Mouse (Mus musculus): ENCODE results near the gene Gm49322. TPM values are rescaled to one million over a fixed set of nuclear protein-coding genes. Genes with fewer than 3 reads are reported as not detected.
"Not testable (repeated sequence)": the region's sequence is repeated elsewhere in the genome, so short reads cannot be mapped to it uniquely, and the experiment has no call there.

The Gm49322 gene
- polyA plus RNA-seq, 1 experiment from 2014 or later: 2.1 TPM

DNA sequence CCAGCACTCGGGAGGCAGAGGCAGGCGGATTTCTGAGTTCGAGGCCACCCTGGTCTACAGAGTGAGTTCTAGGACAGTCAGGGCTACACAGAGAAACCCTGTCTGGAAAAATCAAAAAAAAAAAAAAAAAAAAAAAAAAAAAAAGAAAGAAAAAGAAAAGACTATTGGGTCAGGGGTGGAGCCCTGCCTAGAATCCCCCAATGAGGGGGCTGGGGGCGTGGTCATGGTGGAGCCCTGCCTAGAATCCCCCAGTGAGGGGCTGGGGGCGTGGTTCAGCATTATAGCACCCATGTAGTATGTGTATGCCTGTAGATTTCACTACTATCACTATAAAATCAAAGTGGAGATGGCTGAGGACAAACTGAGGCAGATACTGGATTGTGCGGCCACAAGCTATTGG lies 44.1 kb downstream of the Gm49322 start:
- not testable (repeated sequence) for H3K27me3 ChIP-seq (ENCODE audit: control insufficient read depth, insufficient read depth, low read length); H3K9me3 ChIP-seq (ENCODE audit: control insufficient read depth, low read length); H3K4me3 ChIP-seq (ENCODE audit: low read depth, low read length); H3K27ac ChIP-seq (replicated peaks; ENCODE audit: low read depth, low read length); H3K4me1 ChIP-seq (ENCODE audit: control insufficient read depth, insufficient read depth, low read length); DNase-seq (ENCODE audit: low spot score); H3K4me2 ChIP-seq (ENCODE audit: low read depth, severe bottlenecking); H3K9ac ChIP-seq (ENCODE audit: low read length); H3K36me3 ChIP-seq (ENCODE audit: control insufficient read depth, insufficient read depth, low read length); ATAC-seq (ENCODE audit: insufficient number of reproducible peaks, low FRiP score, low TSS enrichment, low read depth)
- WGBS: 81% methylated on average over 6 of the region's 6 CpGs

DNA sequence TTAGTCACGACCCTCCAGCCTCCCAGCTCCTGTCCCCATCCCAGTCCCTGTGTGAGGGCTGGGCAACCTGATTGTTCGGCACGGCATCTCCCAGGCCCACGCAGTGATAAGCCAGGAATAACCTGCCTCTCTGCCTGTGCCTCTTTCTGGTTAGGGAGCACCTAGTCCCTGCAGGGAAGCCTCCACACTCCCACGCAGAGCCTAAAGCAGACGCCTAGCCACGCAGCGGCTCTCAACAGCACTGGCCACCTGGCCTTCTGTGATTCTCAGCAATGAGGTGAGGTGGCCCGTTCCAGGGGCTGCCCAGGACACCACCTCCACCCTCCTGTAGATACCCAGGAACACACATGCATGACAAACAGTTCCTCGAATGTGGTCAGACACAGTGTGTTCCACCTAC lies 44.6 kb downstream of the Gm49322 start:
- no peak overlapping the region for H3K4me2 ChIP-seq (ENCODE audit: low read depth, severe bottlenecking)
- peaks cover 7% of the 10 kb centered on the region for H3K4me1 ChIP-seq (ENCODE audit: control insufficient read depth, insufficient read depth, low read length)
- H3K9me3 ChIP-seq (ENCODE audit: control insufficient read depth, low read length): no peaks in the 10 kb centered on the region
- no peak for ATAC-seq (ENCODE audit: insufficient number of reproducible peaks, low FRiP score, low TSS enrichment, low read depth)
- no peak overlapping the region for H3K27ac ChIP-seq (replicated peaks; ENCODE audit: low read depth, low read length)
- no peaks in the 10 kb centered on the region for H3K27me3 ChIP-seq (ENCODE audit: control insufficient read depth, insufficient read depth, low read length)
- no peak overlapping the region for H3K4me3 ChIP-seq (ENCODE audit: low read depth, low read length)
- no peak overlapping the region for H3K9ac ChIP-seq (ENCODE audit: low read length)
- no peak for DNase-seq (ENCODE audit: low spot score)
- peaks cover 5% of the 10 kb centered on the region for H3K36me3 ChIP-seq (ENCODE audit: control insufficient read depth, insufficient read depth, low read length)
- WGBS: 90% methylated on average over 10 of the region's 10 CpGs

DNA sequence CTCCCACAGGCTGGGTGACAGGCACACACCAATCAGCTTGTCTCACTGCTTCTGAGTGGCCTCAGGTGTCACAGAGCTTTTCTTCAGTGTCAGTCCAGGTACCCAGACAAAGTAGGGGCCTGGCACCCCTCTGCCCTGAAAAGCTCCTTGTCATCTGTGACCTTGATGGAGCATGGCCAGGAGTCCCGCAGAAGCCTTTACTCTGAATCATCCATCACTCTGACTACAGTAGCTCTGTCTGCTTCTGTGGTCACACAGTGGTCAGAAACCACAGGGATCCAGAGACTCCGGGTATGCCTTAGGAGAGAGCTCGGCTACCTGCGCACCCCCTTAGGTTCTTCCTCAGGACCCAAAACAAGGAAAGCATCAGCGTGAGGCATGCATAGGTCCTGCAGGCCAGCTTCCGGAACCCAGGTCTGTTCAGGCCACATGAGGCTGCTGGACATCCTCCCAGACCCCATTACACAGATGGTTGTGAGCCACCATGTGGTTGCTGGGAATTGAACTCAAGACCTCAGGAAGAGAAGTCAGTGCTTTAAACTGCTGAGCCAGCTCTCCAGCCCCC lies 47.4 kb downstream of the Gm49322 start:
- 88% methylated on average over 6 of the region's 6 CpGs for WGBS
- no peak overlapping the region for H3K4me3 ChIP-seq (ENCODE audit: low read depth, low read length)
- peaks cover 9% of the 10 kb centered on the region for H3K4me1 ChIP-seq (ENCODE audit: control insufficient read depth, insufficient read depth, low read length)

DNA sequence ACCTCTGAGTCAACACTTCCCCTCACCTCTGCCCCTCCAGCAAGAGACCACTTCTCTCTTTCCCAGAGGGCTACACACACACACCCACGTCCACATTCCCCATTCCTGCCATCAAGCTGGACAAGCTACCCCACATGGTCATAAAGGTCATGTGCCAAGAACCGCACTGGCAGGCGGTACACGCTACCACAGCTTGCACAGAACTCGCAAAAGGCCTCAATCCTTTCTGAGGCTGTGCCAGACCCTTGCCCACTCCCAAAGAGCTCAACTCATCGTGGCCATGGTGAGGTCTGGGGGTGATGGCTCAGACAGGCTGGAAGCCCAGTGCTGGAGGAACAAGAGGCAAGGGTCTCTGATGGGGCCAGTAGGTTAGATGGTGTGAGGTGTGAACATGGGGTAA lies 49.0 kb downstream of the Gm49322 start:
- H3K36me3 ChIP-seq (ENCODE audit: control insufficient read depth, insufficient read depth, low read length): no peaks in the 10 kb centered on the region
- peaks cover 9% of the 10 kb centered on the region for H3K4me1 ChIP-seq (ENCODE audit: control insufficient read depth, insufficient read depth, low read length)
- peak overlapping the region; percentile 90; the same call in 1 of the 2 replicates for H3K4me2 ChIP-seq (ENCODE audit: low read depth, severe bottlenecking)
- H3K9ac ChIP-seq (ENCODE audit: low read length): no peak overlapping the region
- H3K9me3 ChIP-seq (ENCODE audit: control insufficient read depth, low read length): no peaks in the 10 kb centered on the region
- DNase-seq (ENCODE audit: low spot score): no peak
- no peak overlapping the region for H3K27ac ChIP-seq (replicated peaks; ENCODE audit: low read depth, low read length)
- WGBS: 86% methylated on average over 6 of the region's 6 CpGs
- no peak for ATAC-seq (ENCODE audit: insufficient number of reproducible peaks, low FRiP score, low TSS enrichment, low read depth)
- H3K27me3 ChIP-seq (ENCODE audit: control insufficient read depth, insufficient read depth, low read length): no peaks in the 10 kb centered on the region
- no peak overlapping the region for H3K4me3 ChIP-seq (ENCODE audit: low read depth, low read length)

More for the DNA sequence above, 47.4 kb downstream of the Gm49322 start:
- no peak for ATAC-seq (ENCODE audit: insufficient number of reproducible peaks, low FRiP score, low TSS enrichment, low read depth)
- Histone ChIP-seq H3K27ac (replicated peaks; ENCODE audit: low read depth, low read length) (no peak overlapping the region), H3K9me3 (ENCODE audit: control insufficient read depth, low read length) (no peaks in the 10 kb centered on the region), H3K36me3 (ENCODE audit: control insufficient read depth, insufficient read depth, low read length) (no peaks in the 10 kb centered on the region), H3K4me2 (ENCODE audit: low read depth, severe bottlenecking) (no peak overlapping the region), H3K9ac (ENCODE audit: low read length) (no peak overlapping the region), H3K27me3 (ENCODE audit: control insufficient read depth, insufficient read depth, low read length) (no peaks in the 10 kb centered on the region)
- no peak for DNase-seq (ENCODE audit: low spot score)

DNA sequence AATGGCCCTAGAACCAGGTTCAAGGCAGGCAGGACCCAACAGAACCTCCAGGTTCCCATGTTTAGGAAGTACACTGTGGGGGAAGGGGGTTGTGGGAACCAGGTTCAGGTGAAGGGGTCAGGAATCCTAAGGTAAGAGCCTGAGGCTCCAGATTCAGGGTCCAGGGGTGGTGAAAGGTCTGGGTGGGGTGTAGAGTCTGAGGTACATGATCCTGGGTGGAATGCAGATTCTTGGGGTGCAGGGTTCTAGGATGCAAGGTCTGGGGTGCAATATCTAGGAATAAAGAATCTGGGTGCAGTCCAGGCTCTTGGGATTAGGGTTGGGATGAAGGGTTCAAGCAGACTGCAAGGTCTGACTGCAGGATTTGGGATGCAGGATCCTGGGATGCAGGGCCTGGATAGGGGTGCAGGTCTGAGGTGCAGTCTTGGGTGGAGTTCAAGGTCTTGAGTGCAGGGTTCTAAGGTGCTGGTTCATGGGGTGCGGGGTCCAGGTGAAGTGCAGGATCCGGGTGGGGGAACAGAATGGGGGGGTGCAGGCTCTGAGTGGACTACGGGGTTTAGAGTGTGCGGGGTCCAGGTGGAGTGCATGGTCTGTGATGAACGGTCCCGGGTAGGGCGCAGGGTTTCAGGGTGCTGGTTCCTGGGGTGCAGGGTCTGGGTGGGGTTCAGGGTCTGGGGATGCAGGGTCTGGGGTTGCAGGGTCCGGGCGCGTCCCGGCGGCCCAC lies 49.7 kb downstream of the Gm49322 start:
- peaks cover 9% of the 10 kb centered on the region for H3K4me1 ChIP-seq (ENCODE audit: control insufficient read depth, insufficient read depth, low read length)
- WGBS: 2% methylated on average over 12 of the region's 12 CpGs
- no peaks in the 10 kb centered on the region for H3K27me3 ChIP-seq (ENCODE audit: control insufficient read depth, insufficient read depth, low read length)
- no peak for DNase-seq (ENCODE audit: low spot score)
- no peaks in the 10 kb centered on the region for H3K9me3 ChIP-seq (ENCODE audit: control insufficient read depth, low read length)
- peak overlapping the region; percentile 90 for H3K4me2 ChIP-seq (ENCODE audit: low read depth, severe bottlenecking)
- no peaks in the 10 kb centered on the region for H3K36me3 ChIP-seq (ENCODE audit: control insufficient read depth, insufficient read depth, low read length)
- H3K27ac ChIP-seq (replicated peaks; ENCODE audit: low read depth, low read length): peak overlapping the region; percentile 52; the same call in 1 of the 2 replicates
- peak overlapping the region; percentile 82 for H3K4me3 ChIP-seq (ENCODE audit: low read depth, low read length)
- peak overlapping the region; percentile 92 for H3K9ac ChIP-seq (ENCODE audit: low read length)
- peak; percentile 59 for ATAC-seq (ENCODE audit: insufficient number of reproducible peaks, low FRiP score, low TSS enrichment, low read depth)

DNA sequence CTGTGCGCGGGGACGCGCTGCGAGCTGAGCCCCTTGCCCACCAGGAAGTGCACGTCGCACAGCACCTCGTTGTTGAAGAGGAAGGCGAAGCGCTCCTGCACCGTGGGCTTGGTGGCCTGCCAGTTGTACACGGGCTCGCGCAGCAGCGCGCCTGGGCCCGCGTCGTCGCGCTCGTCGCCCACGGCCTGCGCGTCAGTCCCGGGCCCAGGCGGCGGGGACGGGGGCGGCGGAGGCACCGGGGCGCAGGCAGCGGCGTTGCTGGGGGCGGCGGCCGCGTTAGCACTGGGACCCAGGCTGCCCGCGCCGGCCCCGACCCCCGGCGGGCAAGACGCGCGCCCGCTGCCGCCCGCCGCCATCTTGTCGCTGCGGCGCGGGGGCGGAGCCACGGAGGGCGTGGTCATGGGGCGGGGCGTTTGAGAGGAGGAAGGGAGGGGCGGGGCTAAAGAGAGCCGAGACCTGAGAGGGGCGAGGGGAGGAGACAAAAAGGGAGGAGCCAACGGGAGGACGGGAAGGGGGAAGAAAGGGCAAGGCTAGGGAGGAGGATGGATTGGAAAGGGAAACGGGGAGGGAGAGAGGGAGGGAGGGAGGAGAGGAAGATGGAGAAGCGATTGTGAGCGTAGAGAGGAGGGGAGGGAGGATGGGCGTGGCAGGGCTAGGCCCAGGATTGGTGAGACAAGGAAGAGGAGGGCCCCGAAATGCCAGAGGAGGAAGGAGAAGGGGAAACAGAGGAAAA lies 50.5 kb downstream of the Gm49322 start:
- Histone ChIP-seq H3K4me2 (ENCODE audit: low read depth, severe bottlenecking) (peak overlapping the region; percentile 90), H3K36me3 (ENCODE audit: control insufficient read depth, insufficient read depth, low read length) (no peaks in the 10 kb centered on the region), H3K27ac (replicated peaks; ENCODE audit: low read depth, low read length) (peak overlapping the region; percentile 62; the same call in 1 of the 2 replicates), H3K9ac (ENCODE audit: low read length) (peak overlapping the region; percentile 92), H3K9me3 (ENCODE audit: control insufficient read depth, low read length) (no peaks in the 10 kb centered on the region), H3K27me3 (ENCODE audit: control insufficient read depth, insufficient read depth, low read length) (no peaks in the 10 kb centered on the region), H3K4me3 (ENCODE audit: low read depth, low read length) (peak overlapping the region; percentile 82), H3K4me1 (ENCODE audit: control insufficient read depth, insufficient read depth, low read length) (peaks cover 9% of the 10 kb centered on the region)
- ATAC-seq (ENCODE audit: insufficient number of reproducible peaks, low FRiP score, low TSS enrichment, low read depth) (peak; percentile 78), DNase-seq (ENCODE audit: low spot score) (peak; percentile 99)
- WGBS: under 1% methylated on average over 60 of the region's 72 CpGs

DNA sequence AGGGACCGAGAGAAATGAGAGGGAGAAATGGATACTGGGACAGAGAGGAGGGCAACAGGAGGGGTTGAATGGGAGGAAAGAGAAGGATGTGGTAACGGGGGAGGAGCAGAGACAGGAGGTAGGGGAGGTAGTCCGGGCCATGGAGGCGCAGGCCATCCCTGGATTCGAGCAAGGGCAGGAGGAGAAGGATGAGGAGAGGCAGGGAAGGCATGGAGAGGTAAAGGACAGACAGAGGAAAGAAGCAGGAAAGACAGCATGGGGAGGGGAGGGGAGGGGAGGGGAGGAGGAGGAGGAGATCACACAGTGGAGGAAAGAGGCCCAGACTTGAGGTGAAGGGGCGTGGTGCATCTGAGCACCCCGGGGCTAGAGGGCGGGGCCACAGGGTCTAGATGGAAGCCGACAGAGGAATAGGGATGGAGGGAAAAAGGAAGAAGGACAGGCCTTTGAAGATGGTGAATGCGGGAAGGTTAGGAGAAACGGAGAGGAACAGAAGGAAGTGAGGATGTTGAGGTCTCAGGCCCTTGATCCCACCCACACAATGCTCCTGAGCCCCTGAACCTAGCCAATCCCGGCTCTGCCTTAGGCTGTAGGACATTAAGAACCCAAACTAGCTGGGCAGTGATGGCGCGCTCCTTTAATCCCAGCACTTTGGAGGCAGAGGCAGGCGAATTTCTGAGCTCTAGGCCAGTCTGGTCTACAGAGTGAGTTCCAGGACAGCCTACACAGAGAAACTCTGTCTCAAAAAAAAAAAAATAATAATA lies 51.2 kb downstream of the Gm49322 start, which contains the start of gene Btbd2:
TSS of gene Btbd2 (minus strand) at position 209 of the 761 bp plus-strand sequence.
- Histone ChIP-seq H3K27ac (replicated peaks; ENCODE audit: low read depth, low read length) (peak within 1 kb of the TSS; percentile 62; the same call in 1 of the 2 replicates), H3K9ac (ENCODE audit: low read length) (peak within 1 kb of the TSS; percentile 92), H3K4me3 (ENCODE audit: low read depth, low read length) (peak within 1 kb of the TSS; percentile 82), H3K36me3 (ENCODE audit: control insufficient read depth, insufficient read depth, low read length) (no peaks in the 10 kb centered on the region), H3K9me3 (ENCODE audit: control insufficient read depth, low read length) (no peaks in the 10 kb centered on the region), H3K27me3 (ENCODE audit: control insufficient read depth, insufficient read depth, low read length) (no peaks in the 10 kb centered on the region), H3K4me1 (ENCODE audit: control insufficient read depth, insufficient read depth, low read length) (peaks cover 9% of the 10 kb centered on the region), H3K4me2 (ENCODE audit: low read depth, severe bottlenecking) (peak within 1 kb of the TSS; percentile 90)
- no peak for ATAC-seq (ENCODE audit: insufficient number of reproducible peaks, low FRiP score, low TSS enrichment, low read depth)
- no peak for DNase-seq (ENCODE audit: low spot score)
- 18% methylated on average over 15 of the region's 15 CpGs for WGBS
